Mouse (Mus musculus): ENCODE results near the gene Dph1. TPM values are rescaled to one million over a fixed set of nuclear protein-coding genes. Genes with fewer than 3 reads are reported as not detected.

Gene Dph1
- polyA plus RNA-seq, 2 experiments from 2014 or later = 11.0 to 20.6 TPM

DNA sequence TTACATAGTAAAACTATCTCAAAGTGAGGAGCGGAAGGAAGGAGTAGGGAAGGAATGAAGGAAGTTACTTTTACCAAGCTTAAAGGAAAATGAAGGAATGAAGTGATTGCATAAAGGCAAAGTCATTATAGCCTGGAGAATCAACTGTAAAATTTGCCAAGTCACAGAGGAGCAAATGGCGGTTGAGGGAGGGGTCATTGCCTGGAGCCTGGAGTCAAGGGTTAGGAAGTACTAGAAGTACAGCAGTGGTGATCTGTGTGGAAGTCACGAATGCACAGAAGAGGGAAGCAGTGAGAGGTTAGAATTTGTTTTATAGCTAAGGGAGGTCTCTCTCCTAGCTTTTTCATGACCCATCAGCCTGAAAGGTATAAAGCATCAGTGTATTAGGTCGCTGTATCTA is 59.7 kb downstream of the Dph1 start:
- no peak for ATAC-seq

DNA sequence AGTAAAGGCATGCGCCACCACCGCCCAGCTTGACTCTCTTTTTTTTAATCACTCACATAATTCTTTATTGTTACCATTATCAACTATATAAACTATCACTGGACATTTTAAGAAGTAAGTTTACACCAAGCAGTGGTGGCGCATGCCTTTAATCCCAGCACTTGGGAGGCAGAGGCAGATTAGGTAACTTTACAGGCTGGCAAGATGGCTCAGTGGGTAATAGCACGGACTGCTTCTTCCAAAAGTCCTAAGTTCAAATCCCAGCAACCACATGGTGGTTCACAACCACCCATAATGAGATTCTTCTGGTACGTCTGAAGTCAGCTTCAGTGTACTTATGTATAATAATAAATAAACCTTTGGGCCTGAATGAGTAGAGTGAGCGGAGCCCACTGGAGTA is 61.6 kb downstream of the Dph1 start:
- ATAC-seq = no peak

Other genes with a start within 250 kb of the Dph1 start
- gene Hic1, start 21.7 kb downstream of the Dph1 start, polyA plus RNA-seq (2017; shearing (Covaris generic)) = under 1 TPM in 1 of 2 experiments, not detected in 1; 0.36 TPM
- gene Ovca2, start 12.4 kb downstream of the Dph1 start, polyA plus RNA-seq (2017; shearing (Covaris generic)) = 10 to 100 TPM; 19.2 to 29.4 TPM
- gene Rtn4rl1, start 2.5 kb upstream of the Dph1 start, polyA plus RNA-seq (2017; shearing (Covaris generic)) = 1 to 10 TPM; 1.5 to 1.8 TPM
- 100 to 1,000 TPM; 214 to 322 TPM for gene Rpa1, start 157.1 kb upstream of the Dph1 start, polyA plus RNA-seq (2017; shearing (Covaris generic))
- gene Smyd4, start 157.2 kb upstream of the Dph1 start, polyA plus RNA-seq (2017; shearing (Covaris generic)) = 10 to 100 TPM; 21.2 to 31.7 TPM
- 1 to 10 TPM; 3.4 to 6.9 TPM for gene Serpinf1, start 231.5 kb upstream of the Dph1 start, polyA plus RNA-seq (2017; shearing (Covaris generic))
- gene Serpinf2, start 248.3 kb upstream of the Dph1 start, polyA plus RNA-seq (2017; shearing (Covaris generic)) = under 1 TPM in 1 of 2 experiments, not detected in 1; 0.32 TPM

Measured in CD4-positive, CD25-positive, alpha-beta regulatory T cell, adult 4 months (primary cell).